Mouse (Mus musculus) neural tube, embryonic 10.5 days (tissue): ENCODE measurements at regions not wholly inside any gene's neighbourhood (a gene's known extent, or its start where the extent isn't known, plus 50 kb on each side); places are given as distances from the start of the nearest gene placed in this dataset.

ENCODE experiments used
- DNase-seq: peaks from one replicate; pipeline ENCODE4 v3.0.0-alpha.2; 2017; ENCODE audit warnings: low spot score; ENCODE audit errors: extremely low spot score

DNA sequence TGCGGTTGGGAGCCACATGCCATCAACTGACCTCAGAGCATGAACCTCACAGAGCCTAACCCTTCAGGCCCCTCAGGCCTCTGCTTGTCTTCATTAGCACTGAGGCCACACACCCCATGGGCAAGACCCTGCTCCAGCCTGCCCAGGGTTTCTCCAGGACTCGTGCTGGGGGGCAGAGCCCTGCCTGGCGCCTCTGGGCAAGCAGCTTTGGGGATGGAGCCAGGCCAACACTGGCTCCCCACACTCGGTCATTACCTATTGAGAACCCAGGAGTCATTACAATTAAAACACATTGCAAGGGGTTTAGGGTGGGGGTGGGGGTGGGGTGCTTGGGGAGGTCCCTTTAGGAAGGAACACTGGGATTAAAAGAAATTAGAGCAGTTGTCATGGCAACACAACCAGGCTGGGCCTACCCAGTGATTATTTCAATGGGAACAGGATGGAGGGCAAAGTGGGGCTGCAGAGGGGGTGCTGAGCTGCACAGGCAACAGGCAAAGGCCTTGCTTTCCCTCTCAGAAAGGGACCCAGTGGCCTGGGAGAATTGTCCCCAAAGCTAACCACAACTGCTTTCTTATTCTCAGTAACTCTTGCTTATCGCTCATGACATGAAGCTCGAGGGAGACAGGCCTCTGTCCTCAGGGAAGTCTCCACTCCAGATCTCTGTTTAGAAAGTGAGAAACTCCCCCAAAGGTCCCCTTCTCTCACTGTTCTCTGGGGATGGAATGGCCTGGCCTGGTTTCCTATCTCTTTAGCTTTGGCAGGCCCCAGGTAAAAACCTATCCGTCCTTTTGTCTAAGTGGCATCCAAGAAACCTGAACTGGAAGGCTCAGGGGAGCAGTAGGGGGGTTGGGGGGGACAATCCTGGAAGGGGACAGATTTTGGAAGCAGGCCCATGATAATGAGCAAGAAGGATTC is 235.0 kb downstream of the Sox9 start:
- DNase-seq: no peak

DNA sequence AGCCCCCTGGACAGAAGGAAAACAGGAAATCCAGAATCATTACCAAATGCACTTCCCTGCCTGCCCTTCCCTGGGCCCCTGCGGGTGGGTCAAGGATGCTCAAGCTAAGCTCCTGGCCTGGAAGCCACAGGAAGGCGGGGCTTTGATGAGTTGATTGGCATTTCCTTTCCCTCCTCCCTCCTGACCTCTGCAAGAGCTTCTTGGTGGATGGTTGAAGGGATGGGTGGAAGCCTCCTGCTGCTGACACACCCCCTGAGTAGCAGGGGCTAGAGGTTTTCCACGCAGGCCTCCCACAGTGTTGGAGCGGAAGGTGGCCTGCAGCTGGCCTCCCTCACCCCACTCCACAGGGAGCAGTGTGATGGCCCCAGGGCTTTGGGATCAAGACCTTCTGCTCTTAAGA is 239.5 kb downstream of the Sox9 start:
- DNase-seq: no peak

GRCm38 (mm10) chr11:113026994-113027393 is 245.0 kb downstream of the Sox9 start:
- no peak for DNase-seq

DNA sequence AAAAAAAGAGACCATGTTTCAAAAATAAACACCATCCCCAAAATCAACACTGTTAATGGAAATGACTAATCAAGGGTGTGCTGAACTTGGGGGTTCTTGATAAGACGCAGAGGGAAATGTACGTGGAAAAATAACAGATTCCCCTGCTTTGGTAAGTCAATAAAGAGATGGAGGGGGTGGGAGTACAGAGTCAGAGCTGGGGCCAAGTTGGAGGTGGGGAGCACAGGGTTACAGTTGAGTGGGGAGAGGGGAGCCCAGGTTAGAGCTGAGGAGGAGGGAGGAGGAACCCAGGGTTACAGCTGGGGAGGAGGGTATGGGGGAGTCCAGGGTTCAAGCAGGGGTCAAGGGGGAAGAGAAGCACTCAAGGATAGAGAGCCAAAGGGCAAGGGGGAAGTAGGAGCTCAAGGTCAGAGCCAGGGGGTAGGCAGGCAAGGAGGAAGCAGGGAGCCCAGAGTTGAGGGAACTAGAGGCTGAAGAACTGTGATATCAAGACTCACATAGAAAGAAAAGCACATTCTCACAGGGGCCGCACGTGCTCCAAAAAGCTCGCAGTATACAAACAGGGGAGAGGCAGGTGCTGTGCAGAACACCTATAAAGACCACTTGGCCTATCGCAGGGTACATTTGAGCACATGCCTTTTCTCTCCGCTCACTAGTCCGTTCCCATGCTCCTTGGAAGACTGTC is 246.4 kb downstream of the Sox9 start:
- DNase-seq: no peak

DNA sequence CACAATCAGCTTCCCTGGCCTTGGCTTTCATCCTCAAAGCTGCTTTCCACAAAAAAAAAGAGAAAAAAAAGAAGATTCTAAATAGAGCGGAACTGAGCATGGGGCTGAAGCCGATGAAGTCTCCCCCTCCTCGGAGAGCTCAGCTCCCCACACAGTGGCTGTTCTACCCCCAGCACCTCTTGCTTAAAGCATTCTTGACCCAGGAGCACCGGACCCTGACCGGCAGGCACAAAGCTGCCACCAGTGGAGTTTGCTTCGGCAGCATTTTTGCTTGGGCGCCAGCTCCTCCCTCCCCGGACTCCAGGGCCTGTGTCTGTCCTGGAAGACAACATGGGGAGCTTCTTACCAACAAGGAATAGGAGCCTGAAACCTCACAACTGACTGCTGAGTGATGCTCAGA is 249.4 kb downstream of the Sox9 start:
- no peak for DNase-seq

- DNase-seq: no peak
These were observed 250.6 kb downstream of the Sox9 start for GRCm38 (mm10) chr11:113032487-113033228.

GRCm38 (mm10) chr11:113034911-113035310 is 252.9 kb downstream of the Sox9 start:
- DNase-seq: no peak

DNA sequence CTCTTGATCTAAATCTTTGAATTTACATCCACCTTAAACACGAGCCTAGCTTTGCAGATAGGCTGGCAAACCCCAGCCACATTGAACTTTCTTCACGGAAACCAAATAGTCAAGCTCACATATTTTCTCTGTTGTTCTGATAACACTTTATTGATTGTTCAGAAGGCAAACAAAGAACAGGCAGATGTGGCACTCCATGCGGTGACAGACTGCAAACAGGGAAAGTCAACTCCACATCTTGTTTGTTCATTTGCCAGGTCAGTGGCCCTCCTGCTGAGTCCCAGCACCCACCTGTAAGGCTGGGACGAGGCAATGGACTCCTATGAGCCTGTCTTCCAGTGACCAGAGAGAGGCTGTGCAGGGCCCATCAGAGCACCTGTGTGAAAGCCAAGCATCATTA is 255.7 kb downstream of the Sox9 start:
- DNase-seq: no peak

GRCm38 (mm10) chr11:113042710-113043109 is 260.7 kb downstream of the Sox9 start:
- DNase-seq: no peak

DNA sequence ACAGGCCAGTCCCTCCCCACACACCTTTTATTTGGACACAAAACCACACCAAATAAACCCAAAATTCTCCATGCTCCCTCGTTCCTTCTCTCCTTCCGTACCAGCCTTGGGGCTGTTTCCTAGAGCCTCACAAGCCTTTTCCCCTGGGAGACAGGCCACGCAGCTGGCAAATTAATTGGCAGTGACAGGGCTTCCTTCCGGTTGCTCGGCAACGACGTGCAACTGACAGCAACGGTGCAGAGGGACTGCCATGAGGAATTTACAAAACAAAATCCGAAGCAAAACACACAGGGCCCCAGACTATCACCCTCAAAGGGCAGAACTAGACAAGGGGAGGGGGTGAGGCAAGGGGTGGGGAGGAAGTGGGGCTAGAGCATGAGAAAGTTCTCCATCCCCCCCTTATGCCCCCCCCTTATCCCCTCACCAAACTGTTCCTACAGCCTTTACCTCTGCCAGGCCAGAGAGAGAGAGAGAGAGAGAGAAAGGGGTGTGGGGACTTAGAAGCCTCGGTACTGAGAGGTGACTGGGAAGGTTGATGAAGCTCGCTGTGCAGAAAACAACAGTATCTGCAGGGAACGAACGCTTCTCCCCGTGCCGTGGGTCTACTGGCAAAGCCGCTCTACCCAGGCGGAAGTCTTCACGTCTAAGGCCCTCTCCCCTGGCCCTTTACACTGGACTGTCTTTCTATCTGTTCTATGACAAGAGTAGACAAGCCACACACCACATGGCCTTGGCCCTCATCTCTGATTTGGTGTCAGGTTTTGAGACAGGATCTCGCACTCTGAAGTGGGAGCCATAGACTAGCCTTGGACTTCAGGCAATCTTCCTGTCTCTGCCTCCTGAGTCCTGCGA is 264.4 kb downstream of the Sox9 start:
- DNase-seq: peak; percentile 73

- DNase-seq: no peak
These were observed 266.1 kb downstream of the Sox9 start for GRCm38 (mm10) chr11:113048158-113048557.

GRCm38 (mm10) chr11:113049593-113049992 is 267.6 kb downstream of the Sox9 start:
- no peak for DNase-seq

- no peak for DNase-seq
These were observed 270.5 kb downstream of the Sox9 start for GRCm38 (mm10) chr11:113052536-113052935.

DNA sequence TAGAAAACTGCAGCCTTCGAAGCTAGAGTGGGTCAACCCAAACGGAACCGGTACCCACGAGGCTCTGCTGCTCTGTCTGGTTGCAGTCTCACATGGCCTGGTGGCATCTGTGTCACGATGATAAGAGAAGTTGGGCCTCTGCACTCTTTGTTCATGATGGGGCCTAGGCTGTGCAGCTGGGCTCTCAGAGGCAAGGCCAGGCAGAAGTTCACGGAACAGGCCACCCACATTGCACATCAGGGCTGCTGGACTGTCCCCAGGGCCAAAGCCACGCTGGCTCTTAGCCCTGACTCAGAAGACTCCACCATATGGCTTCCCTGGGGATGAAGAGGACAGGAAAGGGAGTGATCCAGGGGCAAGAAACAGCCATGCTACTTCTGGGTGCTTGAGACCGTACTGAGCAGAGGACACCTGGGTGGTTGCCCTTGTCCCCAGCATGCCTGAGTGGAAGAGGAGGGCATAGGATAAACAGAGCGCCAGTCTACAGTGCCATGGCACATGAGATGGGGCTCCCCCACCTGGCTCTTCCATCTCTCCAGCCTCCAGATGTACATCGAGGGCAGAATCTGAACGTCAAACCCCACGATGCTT is 274.1 kb downstream of the Sox9 start:
- DNase-seq: no peak

- no peak for DNase-seq
These were observed 274.8 kb downstream of the Sox9 start for GRCm38 (mm10) chr11:113056824-113057223.

- no peak for DNase-seq
These were observed 288.3 kb downstream of the Sox9 start for GRCm38 (mm10) chr11:113070365-113070764.

DNA sequence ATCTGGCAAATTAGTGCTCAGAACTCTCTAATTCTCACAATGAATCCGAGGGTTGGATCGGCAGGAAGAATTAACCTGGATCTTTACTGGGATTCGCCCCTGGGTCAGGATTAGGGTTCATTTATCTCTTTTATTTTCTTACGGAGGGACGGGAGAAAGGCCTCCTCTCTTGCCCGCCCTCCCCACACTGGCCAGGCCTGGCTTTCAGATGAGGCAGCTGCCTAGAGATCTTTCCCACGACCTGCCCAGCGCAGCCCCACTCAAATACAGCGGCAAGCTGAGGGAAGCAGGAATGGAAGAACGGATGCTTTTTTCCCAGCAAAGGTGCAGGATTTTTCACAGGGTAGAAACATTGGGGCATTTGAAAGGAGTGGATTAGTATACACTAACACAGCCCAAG is 289.9 kb downstream of the Sox9 start:
- DNase-seq: no peak

DNA sequence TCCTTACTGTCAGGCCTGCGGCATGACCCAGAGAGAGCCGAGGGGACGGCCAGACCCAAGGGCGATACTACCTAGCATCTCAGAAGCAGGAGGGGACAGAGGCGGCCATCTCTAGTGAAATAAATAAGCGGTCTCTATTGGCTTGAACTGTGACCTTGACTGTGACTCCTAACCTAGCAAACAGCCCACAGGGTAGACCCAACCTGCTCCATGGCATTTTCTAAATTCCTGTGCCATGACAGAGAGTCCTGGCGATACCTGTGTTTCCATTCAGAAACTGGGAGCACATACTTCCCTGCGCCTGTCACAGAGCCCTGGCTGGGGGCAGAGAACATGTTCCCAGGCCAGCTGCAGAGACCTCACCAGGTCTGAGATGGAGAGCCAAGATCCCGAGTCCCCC is 292.3 kb downstream of the Sox9 start:
- no peak for DNase-seq

DNA sequence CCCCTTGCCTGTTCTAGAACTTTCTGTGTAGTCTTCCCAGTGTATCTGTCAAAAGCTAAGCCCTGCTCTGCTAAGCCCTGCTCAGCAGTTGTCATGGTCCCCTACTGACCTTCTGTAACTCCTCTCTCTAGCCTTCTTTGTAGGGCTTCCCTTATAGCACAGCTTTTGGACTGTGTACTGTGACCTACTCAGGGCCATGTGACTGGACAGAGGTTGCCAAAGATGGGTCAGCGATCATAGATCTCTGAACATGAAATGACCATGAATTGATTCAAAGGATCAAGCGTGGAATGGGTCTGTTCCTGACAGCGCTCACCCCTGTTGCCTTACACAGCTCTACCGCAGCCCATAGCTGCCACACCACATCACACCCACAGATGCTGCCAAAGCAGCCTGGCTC is 294.3 kb downstream of the Sox9 start:
- DNase-seq: no peak

DNA sequence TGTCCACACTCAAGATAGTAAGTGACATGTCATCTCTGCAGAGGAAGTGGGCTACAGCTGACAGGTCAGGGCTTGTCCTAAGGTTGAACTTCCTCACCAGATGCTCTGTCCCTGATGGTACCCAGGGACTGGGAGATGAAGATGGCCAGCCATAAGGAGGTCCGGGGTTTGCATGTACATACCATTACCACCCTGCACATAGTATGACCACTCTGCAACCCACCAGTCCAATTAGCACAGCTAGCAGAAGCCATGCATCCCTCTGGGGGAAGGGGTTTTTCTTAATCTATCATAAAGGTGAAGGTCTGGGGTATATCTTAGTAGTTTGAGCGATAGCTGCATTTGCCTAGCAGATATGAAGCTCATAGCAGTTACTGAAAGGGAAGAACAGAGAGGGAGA is 298.3 kb downstream of the Sox9 start:
- DNase-seq: no peak

DNA sequence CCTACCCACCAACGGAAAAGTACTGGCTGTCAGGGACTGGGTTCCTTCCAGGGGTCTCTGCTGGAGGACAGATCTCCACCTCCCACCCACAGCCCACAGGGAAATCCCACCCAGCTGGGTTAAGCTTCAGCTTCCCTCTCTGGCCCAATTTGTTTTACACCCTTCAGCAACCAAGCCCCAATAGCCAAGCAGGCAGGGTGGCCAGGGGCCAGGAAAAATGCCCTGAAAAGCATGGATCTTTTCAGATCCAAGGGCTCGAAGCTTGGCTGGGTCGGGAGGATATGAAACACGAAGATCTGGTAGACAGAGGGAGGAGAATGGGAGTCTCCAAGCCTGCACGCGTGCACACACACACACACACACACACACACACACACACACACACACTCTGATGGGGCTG is 302.4 kb downstream of the Sox9 start:
- DNase-seq: no peak
